ENCODE assay signal across 8 mouse cellular contexts in the genomic region with DNA sequence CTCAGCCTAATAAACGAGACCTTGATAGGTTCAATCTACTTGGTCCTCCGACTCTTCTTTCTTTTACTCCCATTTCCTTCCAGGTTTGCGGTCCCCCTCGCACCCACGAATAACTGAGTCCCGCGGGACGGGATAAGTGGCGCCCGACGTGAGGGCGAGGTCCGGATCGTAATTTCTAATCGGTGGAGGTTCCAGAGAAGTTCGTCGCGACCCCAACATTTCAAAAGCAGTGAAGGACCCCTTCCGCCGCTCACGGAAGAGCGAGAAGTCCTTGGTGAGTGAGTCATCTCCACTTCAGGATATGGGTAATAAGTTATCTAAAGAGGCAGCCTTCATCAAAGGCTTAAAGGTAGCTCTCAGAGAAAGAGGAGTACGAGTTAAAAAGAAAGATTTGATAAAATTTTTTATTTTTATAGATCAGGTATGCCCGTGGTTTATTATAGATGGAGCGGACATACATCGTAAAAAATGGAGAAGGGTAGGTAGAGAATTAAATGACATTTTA. TPM values are rescaled to one million over a fixed set of nuclear protein-coding genes. Genes with fewer than 3 reads are reported as not detected.
DNase-seq lines count a peak whose midpoint lies in the region; ATAC-seq and TF ChIP-seq lines count a peak whose summit lies in the region.
"Not testable (repeated sequence)": the region's sequence is repeated elsewhere in the genome, so short reads cannot be mapped to it uniquely, and the experiment has no call there.

A gene (plus strand): TSS at position 16 of the 505 bp plus-strand sequence.

- not testable (repeated sequence) for H3ac ChIP-seq in myocyte (ENCODE audit: control insufficient read depth, insufficient read length)

- intact Hi-C loops in left cerebral cortex, adult 2 months (cut with DNase I): not testable (repeated sequence)

- not testable (repeated sequence) for H3K9me3 ChIP-seq in embryonic facial prominence, embryonic 10.5 days; forebrain, postnatal 0 days (ENCODE audit: low read length); hindbrain, embryonic 14.5 days (ENCODE audit: control insufficient read depth, low read length)

- peaks cover 17% of the 10 kb centered on the region for H3K4me1 ChIP-seq in embryonic facial prominence, embryonic 10.5 days
- not testable (repeated sequence) for H3K4me1 ChIP-seq in forebrain, postnatal 0 days (ENCODE audit: insufficient read depth); hindbrain, embryonic 14.5 days (replicated peaks; ENCODE audit: control insufficient read depth, insufficient read depth, low read length); lung, adult 2 months (ENCODE audit: control insufficient read depth, insufficient read depth, low read length); testis, adult 2 months (ENCODE audit: control insufficient read depth, insufficient read depth, low read length)

- not testable (repeated sequence) for H3K36me3 ChIP-seq in embryonic facial prominence, embryonic 10.5 days (replicated peaks); forebrain, postnatal 0 days (ENCODE audit: insufficient read depth); hindbrain, embryonic 14.5 days (replicated peaks; ENCODE audit: control insufficient read depth, insufficient read depth); myocyte (ENCODE audit: control insufficient read depth, insufficient read depth); testis, adult 2 months (ENCODE audit: control insufficient read depth, insufficient read depth, low read length)

- peak within 1 kb of the TSS; percentile 44 for H3K9ac ChIP-seq in forebrain, postnatal 0 days
- peak within 1 kb of the TSS; percentile 69 for H3K9ac ChIP-seq in hindbrain, embryonic 14.5 days

- H3K4me2 ChIP-seq in forebrain, postnatal 0 days (ENCODE audit: low read depth): peak within 1 kb of the TSS; percentile 72
- H3K4me2 ChIP-seq in hindbrain, embryonic 14.5 days (replicated peaks): peak within 1 kb of the TSS; percentile 98
- peak within 1 kb of the TSS; percentile 56 for H3K4me2 ChIP-seq in myocyte (ENCODE audit: low read depth)

- peaks cover 54% of the 10 kb centered on the region for H3K27me3 ChIP-seq in embryonic facial prominence, embryonic 10.5 days (replicated peaks; ENCODE audit: low read depth, poor library complexity, severe bottlenecking)
- H3K27me3 ChIP-seq in forebrain, postnatal 0 days (ENCODE audit: insufficient read depth, low read length); hindbrain, embryonic 14.5 days (ENCODE audit: control insufficient read depth, insufficient read depth, low read length); myocyte (ENCODE audit: control insufficient read depth, insufficient read depth, insufficient read length); testis, adult 2 months (ENCODE audit: control insufficient read depth, insufficient read depth, low read length): not testable (repeated sequence)

- ATAC-seq in forebrain, postnatal 0 days; hindbrain, embryonic 14.5 days (ENCODE audit: low FRiP score): not testable (repeated sequence)

- under 1% methylated on average over 24 of the region's 26 CpGs for WGBS in embryonic facial prominence, embryonic 10.5 days
- WGBS in forebrain, postnatal 0 days: 1% methylated on average over 24 of the region's 26 CpGs
- 1% methylated on average over 24 of the region's 26 CpGs for WGBS in hindbrain, embryonic 14.5 days
- 4% methylated on average over 24 of the region's 26 CpGs for WGBS in lung, adult 2 months

- H3K79me2 ChIP-seq in myocyte (ENCODE audit: control insufficient read depth, insufficient read depth): not testable (repeated sequence)

- H3K27ac ChIP-seq in embryonic facial prominence, embryonic 10.5 days (replicated peaks): peak within 1 kb of the TSS; percentile 83
- peak within 1 kb of the TSS; percentile 70 for H3K27ac ChIP-seq in forebrain, postnatal 0 days (ENCODE audit: low read depth, low read length)
- H3K27ac ChIP-seq in hindbrain, embryonic 14.5 days: peak within 1 kb of the TSS; percentile 80
- peak within 1 kb of the TSS; percentile 71 for H3K27ac ChIP-seq in left cerebral cortex, adult 2 months
- H3K27ac ChIP-seq in testis, adult 2 months (ENCODE audit: control insufficient read depth, insufficient read depth, low read depth, low read length): peak within 1 kb of the TSS; percentile 76

- DNase-seq in adrenal gland, adult 8-10 months: peak; percentile 26
- DNase-seq in embryonic facial prominence, embryonic 10.5 days (ENCODE audit: low spot score); forebrain, postnatal 0 days; left cerebral cortex, adult 2 months (ENCODE audit: extremely low spot score in 1 of 2, low spot score in 2 of 2); lung, adult 2 months: not testable (repeated sequence)
- peak; percentile 28 for DNase-seq in hindbrain, embryonic 14.5 days (ENCODE audit: low spot score)

- TF ChIP-seq POLR2A in lung, adult 2 months (IDR thresholded peaks at IDR 0.05; ENCODE audit: borderline replicate concordance, extremely low read depth, low read depth, low read length); myocyte (IDR thresholded peaks at IDR 0.05; ENCODE audit: insufficient read length, low read depth); testis, adult 2 months (IDR thresholded peaks at IDR 0.05; ENCODE audit: control insufficient read depth, low read depth, low read length): not testable (repeated sequence)

- not testable (repeated sequence) for TF ChIP-seq CTCF in forebrain, postnatal 0 days (IDR thresholded peaks at IDR 0.05; ENCODE audit: low read depth); left cerebral cortex, adult 2 months (IDR thresholded peaks at IDR 0.05); lung, adult 2 months (IDR thresholded peaks at IDR 0.05; ENCODE audit: insufficient read depth, low read length); testis, adult 2 months (IDR thresholded peaks at IDR 0.05; ENCODE audit: control insufficient read depth, insufficient read depth, insufficient replicate concordance, low read depth, low read length)

- peak within 1 kb of the TSS; percentile 60 for H3K4me3 ChIP-seq in embryonic facial prominence, embryonic 10.5 days
- peak within 1 kb of the TSS; percentile 46 for H3K4me3 ChIP-seq in forebrain, postnatal 0 days (ENCODE audit: low read depth, low read length)
- H3K4me3 ChIP-seq in hindbrain, embryonic 14.5 days (replicated peaks; ENCODE audit: low read length): peak within 1 kb of the TSS; percentile 44
- peak within 1 kb of the TSS; percentile 50 for H3K4me3 ChIP-seq in left cerebral cortex, adult 2 months
- peak within 1 kb of the TSS; percentile 84 for H3K4me3 ChIP-seq in lung, adult 2 months (replicated peaks; ENCODE audit: extremely low read depth, low read depth, low read length)
- not testable (repeated sequence) for H3K4me3 ChIP-seq in myocyte
- H3K4me3 ChIP-seq in testis, adult 2 months (ENCODE audit: control insufficient read depth, low read depth, low read length): peak within 1 kb of the TSS; percentile 79

RNA-seq across cellular contexts. Expression of the gene that starts here (rescaled TPM):
- 1 to 10 TPM; 3.1 to 9.6 (median 4.6) TPM for total RNA-seq in adrenal gland, adult 8-10 months (2022)
- polyA plus RNA-seq in embryonic facial prominence, embryonic 10.5 days (2016; fragmentation: Nextera tagmentation; extraction: Ambion mirVana): 0.88 and 1.3 TPM in 2 replicates
- 0.08 TPM in 1 of 2 replicates, not detected in the other for total RNA-seq in forebrain, postnatal 0 days (2014; rRNA removed)
- polyA plus RNA-seq in forebrain, postnatal 0 days (2015; fragmentation: Nextera tagmentation; extraction: Ambion mirVana): 0.05 TPM in 1 of 2 replicates, not detected in the other
- polyA plus RNA-seq in hindbrain, embryonic 14.5 days (2014; fragmentation: Nextera tagmentation; extraction: Ambion mirVana): 0.10 TPM in 1 of 2 replicates, not detected in the other
- total RNA-seq in left cerebral cortex, adult 2 months (2021): under 1 TPM; 0.09 to 0.35 TPM
- polyA plus RNA-seq in lung, adult 2 months (2012; rRNA removed): 0.03 and 0.05 TPM in 2 replicates
- not detected for polyA plus RNA-seq in myocyte (2012; fragmentation: generic; extraction: Trizol)
- polyA plus RNA-seq in testis, adult 2 months (2012; rRNA removed): 42.6 and 58.7 TPM in 2 replicates

Comparison
In these comparisons a context has a peak if more than half of its experiments do, and no peak if none do; other contexts are left out.
1. RNA of the gene that starts here (polyA plus RNA-seq): 42.6 to 58.7 TPM in testis, adult 2 months; 0.88 to 1.3 TPM in embryonic facial prominence, embryonic 10.5 days, 0.05 TPM in forebrain, postnatal 0 days, 0.03 to 0.05 TPM in lung, adult 2 months, 0.10 TPM in hindbrain, embryonic 14.5 days and not detected in myocyte (single experiment); every median in the first group is over 10 times any median in the second.
2. Peak in DNase-seq, H3K4me3 ChIP-seq, H3K27ac ChIP-seq, H3K9ac ChIP-seq and H3K4me2 ChIP-seq in hindbrain, embryonic 14.5 days; RNA of the gene not detected or under 1 TPM.
3. Peak in every context shown above with its lines, with median percentiles within 50 percentile points of each other: H3K27ac ChIP-seq and H3K4me2 ChIP-seq.